Mouse (Mus musculus): ENCODE data around the gene Gm20388.
A peak's percentile ranks its signal among the peaks of the same experiment; 100 is the strongest.

The Gm20388 gene

DNA sequence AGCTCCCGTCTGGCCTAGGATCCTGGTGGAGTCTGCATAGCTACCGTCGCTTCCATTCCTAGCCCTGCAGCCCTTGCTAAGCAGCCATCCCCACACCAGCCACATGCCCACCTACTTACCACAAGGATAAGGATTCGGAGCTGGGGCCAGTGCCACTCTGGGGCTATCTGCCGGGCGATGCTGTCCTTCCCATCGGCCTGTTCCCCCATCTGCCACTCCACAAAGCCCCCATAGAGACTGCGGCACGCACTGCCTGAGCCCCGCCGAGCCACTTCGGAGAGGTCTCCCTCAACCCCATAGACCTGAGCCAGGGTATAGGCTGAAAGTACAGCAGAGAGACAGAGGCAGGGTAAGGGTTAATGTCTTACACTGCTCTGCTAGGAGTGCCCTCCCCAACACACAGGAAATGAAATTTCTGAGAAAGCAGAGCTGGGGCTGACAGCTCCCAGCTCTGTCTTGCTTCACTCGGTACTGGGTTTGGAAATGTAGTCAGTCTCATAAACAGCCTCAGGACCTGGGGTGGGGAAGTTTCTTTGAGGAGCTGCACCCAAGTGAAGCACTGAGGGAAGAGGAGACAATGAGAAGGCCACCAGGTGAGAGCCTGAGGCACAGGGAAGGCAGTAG is 2527.2 kb downstream of the Gm20388 start:
- no peak for DNase-seq

DNA sequence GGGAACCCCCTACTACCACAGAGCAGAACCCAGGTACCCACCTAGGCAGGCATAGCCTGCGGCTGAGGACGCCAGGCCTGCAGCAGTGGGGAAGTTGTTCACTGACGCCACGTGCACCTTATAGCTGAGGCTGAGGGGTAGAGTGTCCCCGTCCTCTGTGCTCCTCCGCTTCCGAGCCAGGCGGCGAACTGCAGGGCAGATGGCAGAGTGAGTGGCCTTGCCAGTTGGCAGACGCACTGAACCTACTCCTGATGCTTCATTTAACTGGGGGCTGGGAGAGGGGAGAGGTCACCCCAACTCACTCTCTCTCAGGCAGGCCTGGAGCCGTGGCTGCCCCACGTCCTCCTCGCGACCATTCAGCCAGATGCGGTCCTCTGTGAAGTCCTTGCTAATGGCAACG is 2528.7 kb downstream of the Gm20388 start:
- DNase-seq: no peak

DNA sequence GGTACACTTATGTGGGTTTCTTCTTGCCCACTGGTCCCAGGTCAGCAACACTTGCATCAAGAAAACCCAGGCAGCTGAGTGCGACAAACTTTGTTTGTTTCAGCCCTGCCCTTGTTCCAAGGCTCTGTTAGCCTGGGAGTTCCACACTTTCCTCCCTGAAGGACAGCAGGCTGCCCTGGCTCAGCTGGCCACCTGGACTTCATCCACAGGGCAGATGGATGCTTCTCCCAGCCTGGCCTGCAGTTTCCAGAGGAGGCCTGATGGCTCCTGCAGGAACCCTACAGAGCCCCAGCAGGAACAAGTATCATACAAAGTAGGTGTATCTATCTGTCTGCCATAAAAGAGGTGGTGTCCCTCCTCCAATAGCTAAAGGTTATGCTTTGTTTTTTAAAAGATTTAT is 2530.7 kb downstream of the Gm20388 start:
- no peak for DNase-seq

DNA sequence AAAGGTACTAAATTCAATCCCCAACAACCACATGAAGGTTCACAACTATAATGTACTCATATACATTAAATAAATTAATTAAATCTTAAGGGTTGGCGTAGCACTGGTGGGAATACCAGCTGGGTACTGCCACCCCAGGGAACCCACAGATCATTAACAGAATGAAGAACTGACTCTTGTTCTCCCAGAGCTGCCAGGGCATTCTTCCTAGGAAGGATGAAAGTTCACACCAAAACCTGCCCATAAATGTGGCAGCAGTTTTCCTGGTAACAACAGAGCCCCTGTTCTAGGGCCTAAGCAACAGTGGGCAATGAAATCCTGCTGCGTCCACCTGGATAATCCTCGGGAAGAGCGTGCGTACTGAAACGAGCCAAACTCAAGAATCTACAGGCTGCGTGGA is 2531.7 kb downstream of the Gm20388 start:
- DNase-seq: no peak

DNA sequence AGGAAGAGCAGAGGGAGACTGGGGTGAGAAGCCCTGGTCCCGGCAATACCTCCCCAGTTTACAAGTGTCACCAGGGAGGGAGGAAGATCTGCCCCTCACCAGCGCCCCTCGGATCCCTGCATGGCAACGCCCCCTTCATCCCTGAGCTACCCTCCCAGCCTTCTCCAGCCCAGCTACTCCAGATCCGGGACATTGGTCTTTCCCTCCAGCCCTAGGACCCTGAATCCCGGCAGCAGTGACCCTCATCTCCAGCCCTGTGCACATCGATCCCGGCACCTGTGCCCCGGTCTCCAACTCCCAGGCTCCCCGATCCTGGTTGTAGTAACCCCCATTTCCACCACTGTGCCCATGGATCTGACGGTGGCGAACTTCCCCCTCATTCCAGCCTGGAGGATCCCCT is 2532.1 kb downstream of the Gm20388 start:
- no peak for DNase-seq

DNA sequence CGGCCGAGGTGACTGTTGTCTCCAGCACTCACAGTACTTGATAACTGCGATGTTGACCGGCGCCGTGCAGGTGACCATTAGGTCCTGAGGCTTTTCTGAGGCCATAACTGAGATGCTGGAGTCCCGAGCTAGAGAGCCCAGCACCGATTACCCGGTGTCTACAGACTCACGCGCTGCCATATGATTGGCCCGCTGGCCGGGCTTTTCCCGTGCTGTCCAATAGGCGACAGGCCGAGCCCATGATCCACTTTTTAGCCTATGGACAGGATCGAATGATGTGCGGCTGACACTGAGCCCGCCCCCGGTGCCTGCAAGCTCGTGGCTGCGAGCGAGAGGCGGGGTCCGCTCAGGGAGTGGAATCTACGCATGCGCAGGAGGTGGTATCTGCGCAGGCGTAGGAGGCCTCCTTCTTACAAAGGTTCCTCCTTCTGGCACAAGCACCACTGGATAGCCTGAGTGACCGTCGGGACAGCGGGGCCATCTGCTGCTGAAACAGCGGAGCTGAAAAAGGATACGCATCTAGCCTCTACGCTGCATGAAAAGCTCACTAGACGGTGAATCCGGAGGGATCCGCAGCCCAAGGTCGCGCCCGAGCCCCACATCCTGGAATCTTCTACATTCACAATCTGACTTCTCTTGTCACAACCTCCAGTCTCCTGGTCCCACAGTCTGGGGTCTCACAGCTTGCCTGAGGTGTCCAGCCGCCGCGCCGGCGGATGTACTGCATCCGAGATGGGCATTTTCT is 2532.8 kb downstream of the Gm20388 start, which contains the start of gene Mvd:
TSS of gene Mvd (minus strand) at position 161 of the 745 bp plus-strand sequence.
- DNase-seq: peak; percentile 99

DNA sequence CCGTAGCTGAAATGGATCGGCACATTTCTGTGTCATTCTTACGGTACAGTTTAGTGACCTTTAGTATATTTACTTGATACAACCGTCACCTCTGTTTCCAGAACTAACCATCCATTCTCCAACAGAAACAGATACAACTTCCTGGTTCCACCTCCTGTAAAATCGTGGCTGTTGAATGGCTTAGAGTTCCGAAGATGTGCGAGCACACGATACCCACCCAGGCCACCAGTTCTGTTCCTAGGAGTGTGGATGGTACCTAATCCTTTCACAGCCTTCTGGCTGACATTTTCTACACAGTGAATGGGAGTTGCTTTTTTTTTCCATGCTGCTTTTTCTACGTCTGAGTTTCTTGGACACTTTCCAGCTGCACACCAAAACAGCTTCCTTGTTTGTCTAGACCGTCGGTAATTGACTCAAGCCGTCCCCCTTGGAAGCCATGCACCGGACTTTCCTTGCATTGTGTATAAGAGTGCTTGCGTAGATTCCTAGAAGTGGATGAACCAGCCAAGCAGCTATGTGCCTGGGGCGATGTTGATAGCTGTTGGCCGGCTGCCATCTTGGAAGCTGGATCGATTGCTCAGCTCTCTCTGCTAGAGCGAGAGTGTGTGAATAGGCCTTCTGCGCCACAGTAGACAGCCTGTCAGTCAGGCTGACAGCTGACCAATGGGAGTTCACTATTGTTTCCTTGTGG is 2533.6 kb downstream of the Gm20388 start:
- DNase-seq: peak; percentile 75

DNA sequence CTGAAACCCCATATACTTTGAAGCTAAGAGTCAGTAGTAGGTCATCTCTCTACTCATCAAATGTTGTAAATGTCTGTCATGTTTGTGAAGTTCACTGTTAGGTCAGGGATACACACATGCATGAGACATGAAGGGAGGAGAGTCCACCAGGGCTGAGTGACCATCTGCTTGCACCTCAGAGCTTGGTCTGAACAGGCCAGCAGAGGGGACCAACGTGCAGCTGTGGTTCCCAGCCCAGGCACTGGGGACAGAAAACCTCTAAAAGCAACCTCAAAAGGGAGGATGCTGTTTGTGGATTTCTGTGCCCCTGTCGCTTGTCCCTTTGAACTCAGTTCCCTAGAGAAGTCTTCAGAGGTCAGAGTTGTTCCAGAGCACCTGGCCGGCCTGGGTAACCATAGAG is 2534.6 kb downstream of the Gm20388 start:
- no peak for DNase-seq

DNA sequence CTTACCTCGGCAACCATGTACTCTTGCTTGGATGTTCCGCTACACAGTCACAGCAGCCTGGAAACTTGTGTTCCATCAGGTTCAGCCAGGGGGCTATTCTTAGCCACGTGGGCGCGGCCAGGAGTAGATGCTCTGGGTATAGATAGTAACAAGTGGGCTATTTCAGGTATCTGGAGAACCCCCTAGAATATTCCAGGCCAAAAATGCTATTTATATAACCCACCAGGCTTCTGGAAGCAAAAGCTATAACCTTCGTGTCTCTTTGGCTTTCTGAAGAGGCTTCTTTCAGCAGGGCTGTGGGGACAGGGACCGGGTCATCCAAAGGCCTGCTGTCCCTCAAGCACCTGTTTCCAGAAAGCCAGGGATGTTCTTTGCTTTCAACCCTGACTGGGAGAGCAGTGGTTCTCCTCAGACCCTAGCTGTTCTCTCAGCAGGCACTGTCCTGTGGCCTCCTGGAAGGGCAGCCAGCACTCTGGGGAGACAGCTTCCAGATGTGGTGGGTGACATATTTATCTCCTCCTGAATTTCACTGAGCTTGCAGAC is 2540.6 kb downstream of the Gm20388 start:
- DNase-seq: no peak

DNA sequence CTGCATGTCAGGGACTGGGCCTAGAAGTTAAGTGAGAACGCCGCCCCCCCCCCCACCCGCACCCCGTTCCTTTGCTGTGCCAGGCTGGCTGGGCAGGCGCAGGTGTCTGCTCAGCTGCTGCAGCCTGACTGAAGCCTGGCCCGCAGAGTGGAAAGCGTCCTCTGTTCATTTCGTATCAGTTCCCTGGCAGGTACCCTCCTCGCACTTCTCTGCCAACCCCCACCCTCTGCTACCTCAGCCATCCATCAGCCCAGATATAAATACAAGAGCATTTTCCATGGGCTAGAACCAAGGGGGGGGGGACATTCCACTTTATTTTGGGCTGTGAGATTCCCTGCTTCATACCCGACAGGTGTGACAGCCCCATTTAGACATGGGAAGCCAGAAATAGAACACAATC is 2541.5 kb downstream of the Gm20388 start:
- DNase-seq: no peak

DNA sequence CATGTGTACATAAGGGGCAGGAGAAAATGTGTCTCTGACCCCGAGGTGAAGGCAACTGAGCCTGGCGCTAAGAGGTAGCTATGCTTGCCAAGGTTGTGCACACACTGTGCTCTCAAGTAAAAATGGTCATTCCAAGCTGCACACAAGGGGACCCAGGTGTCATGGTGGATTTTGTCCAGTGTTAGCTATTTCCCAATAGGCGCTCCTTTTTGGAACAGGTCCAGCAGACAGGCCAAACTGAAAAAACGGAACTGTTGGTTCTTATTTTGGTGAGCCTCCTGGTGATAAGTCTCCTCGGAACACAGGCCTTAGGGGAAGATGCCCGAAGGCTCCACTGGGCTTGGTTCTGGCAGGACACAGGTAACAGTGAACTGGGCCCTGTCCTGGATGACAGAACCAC is 2543.8 kb downstream of the Gm20388 start:
- no peak for DNase-seq

DNA sequence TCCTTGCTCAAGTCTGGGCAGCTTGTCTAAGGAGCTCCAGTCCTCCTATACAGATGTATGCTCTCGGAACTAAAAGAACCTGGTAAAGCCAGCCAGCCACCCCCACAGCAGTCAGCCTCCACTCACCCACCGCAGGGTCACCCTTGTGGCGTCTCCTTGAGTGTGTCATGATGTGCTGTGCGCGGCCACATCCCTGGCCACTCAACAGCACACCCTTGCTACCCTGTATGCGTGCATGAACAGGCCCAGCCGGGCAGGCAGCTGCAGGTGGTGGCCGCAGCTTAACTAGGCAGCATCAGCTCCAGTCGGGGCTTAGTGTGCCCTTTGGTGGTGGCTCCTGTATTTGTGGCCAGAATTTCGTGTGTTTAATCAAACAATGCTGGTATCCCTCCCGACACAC is 2546.5 kb downstream of the Gm20388 start:
- no peak for DNase-seq

DNA sequence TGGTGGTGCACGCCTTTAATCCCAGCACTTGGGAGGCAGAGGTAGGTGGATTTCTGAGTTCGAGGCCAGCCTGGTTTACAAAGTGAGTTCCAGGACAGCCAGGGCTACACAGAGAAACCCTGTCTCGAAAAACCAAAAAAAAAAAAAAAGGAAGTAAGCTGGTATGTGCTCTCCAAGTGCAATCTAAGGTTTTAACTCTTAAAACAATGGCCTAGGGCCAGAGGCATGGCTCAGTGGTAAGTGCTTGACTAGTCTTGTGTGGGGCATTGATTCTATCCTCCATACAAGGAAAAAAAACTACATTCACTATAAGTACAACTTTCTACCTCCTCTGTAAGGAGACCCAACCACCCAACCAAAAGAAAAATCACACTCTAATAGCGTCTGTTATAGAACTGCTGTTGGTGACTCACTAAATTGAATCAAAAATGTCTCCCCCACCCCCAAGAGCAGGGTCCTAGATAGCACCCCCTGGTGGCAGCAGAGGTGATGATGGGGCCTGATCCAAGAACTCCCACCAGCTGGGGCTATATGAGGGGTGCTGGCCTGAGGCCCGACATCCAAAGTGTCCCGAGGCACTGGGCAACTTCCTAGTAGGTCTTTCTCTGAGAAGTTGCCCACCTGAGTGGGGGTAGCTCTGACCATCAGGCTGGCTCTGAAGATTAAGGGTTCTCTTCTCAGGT is 2548.7 kb downstream of the Gm20388 start:
- DNase-seq: no peak

DNA sequence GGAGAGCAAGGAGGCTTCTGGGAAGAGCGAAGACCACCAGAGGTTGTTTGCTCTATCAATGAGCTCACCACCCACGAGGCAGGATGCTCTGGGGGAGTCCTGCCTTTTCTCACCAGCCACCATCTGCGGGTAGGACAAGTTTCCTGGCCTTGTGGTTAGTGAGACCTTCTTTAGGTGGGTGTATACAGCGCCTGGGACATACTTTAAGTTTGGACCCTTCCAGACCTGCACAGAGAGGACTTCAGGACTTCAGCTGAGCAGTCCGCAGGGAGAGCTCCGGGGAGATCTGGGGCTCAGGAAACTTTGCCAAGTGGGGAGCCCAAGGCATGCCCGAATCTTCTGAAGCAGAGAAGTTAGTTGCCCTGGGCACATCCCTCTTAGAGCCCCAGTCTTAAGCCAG is 2549.3 kb downstream of the Gm20388 start:
- DNase-seq: no peak

DNA sequence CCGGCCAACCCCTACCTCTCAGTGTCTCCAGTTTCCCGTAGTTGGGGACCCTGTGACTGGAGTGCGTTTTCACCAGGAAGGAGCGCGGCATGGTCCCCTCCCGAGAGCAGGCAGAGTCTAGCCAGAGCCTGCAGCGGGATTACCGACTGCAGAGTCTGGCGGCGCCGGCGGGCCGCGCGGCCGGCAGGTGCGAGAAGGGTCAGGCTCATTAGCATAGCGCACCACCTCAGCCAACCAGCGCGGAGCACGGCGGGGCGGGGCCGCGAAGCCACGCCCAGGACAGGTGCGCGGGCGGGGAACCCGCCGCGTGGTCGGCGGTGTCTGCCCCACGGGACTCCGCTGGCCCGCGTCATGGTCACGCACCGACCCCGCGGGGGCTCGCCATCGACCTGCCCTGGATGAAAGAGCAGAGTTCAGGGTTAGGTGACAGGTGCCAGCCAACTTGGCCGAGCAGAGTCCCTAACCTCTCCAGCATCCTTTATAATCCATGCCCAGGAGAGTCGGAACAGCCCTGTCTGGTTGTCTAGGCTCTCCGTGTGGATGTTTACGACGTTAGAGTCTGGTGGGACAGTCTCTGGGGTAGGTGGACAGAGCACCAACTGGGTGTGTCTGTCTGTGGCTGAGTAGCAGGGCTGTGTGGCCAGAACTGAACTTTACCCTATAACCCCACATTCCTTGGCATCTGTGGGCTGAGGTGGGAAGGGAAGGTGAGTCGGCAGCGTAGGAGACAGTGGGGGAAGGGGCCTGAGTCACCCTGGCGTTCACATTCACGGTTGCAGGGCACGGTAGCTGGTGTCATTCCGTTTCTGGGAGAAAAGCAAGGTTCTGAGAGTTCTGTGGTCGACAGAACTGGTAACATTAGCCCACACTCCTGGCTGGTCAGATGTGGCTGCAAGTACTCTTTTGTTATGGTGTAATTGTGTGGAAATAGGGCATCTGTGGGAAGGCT is 2550.2 kb downstream of the Gm20388 start, which contains the start of gene Snai3:
TSS of gene Snai3 (minus strand) at position 210 of the 949 bp plus-strand sequence.
- DNase-seq: peak; percentile 69

DNA sequence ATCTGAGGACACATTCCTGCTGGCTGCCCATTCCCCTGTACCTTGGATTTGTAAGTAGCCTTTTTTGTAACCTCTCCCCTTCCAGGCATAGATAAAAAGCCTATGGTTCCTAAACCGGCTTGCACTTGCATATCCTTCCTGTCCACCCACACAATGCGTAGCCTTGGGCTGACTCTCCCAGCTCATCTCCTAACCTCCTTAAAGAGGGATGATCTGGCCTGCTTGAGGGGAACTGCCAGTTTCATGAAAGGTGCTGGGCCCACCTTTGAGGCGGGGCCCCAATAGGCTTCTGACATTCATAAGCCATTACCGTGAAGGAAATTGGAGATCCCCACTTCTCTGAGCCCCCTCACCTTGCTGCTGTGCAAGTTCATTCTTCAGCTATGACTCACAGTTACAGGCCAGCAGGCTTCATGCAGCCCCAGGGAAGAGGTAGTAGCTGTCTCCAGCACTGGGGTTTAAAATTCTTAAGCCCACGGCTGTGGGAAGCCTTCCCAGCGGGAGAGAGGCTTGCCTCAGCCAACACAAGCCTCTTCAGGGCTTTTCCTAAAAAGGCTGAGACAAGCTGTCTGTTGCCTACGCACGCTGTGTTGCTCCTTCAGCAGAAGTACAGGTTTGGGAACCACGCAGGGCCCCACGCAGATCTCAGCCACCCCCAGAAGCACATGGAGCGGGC is 2551.0 kb downstream of the Gm20388 start:
- DNase-seq: no peak

DNA sequence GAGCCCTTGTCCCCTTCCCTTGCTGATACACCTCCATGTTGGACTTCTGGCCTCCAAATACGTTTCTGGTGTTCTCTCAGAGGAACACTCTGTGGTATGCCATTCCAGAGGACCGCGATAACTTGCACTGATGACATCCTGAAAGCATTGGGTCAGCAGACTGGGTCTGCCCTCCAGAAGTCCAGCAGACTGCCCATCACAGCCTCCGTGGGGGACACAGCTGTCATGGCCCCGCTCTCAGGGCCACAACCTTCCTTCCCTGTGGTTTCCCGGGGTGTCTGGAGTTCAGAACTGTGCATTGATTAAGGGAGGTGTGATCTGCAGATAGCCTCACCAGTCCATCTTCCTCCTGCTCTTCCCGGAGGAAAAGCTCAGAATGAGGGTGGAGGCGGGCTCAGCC is 2551.9 kb downstream of the Gm20388 start:
- DNase-seq: no peak

DNA sequence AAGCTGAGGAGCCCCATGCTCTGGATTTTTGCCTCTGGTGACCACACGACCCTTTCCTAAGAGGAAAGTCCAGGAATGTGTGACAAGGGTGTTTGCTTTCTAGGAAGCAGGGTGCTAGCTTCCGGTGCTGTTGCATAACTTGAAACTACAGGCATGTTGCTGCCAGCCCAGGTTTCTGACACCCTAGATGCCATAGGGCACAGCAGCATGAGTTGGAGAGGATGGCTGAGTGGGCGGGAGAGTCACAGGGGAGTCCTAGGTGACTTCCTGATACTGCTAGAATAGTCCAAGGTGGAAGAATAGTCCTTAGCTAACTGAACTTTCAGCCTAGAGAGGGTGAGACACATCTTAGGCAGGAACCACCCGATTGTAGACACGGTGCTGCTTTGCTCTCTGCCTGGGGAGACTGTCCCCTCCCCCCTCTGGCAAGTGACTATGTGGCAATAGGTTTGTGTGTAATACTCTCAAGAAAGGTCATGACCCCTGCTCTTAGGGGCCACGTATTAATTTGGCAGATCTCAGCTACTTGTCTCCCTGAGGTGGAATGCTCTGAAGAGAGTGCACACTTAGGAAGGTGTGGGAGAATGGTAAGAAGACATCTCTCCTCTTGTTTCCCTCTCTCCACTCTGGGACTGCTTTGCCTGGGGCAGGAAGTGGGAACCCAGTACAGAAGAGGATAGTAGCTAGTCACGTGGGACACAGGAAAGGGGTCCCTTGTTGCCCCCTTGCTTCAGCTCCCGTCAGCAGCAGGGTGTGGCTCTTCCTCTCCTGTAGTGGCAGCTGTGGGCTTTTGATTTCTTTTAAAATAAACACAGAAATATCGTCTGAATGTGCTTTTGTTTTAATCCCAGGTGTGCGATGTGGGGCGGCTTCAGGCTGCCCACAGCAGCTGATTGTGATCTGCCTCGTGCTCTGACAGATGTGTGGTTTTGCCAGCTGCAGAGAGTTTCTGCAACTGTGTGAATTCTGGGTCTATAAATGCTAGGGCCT is 2553.3 kb downstream of the Gm20388 start:
- no peak for DNase-seq

DNA sequence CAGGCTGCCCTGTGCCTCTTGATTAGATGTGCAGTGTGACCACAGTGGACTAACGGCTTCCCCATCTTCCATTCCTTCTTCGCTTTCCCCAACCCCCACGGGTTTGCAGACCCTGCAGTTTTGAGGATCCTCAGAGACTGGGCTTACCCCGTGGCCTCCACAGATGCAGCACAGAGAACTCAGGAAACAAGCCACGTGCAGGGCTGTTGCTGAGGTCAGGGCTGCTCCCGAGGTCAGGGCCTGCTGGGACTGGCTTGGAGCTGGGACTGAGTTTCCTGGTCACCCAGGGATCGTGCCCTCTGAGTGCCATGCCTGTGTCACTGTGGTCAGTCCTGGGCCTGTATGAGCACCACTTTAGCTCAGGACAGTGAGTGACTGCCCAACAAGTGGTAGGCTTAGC is 2554.3 kb downstream of the Gm20388 start:
- DNase-seq: no peak

DNA sequence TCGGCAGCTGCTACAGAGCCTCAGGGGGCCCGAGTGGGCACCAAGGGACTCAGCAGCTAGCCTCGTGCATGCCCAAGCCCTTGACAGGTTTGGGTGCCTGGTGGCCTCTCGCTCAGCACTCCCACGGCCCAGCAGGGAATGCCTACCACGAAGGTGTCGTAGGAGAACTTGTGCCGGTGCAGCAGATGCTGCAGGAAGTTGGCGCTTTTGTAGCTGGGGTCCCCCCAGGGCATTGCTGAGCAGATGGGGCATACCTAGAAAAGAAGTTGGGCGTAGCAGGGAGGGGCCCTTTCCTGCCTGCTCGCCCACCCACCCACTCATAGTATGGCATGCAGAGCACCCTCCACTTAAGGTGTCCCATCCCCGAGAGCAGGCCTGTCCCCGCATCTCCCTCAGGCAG is 2557.2 kb downstream of the Gm20388 start:
- DNase-seq: no peak

Data from liver (tissue).